Mouse (Mus musculus) intestine, embryonic 16.5 days (tissue): ENCODE results near the gene Ptpn7. TPM values are rescaled to one million over a fixed set of nuclear protein-coding genes. Genes with fewer than 3 reads are reported as not detected.

ENCODE experiments used
- ATAC-seq: fragments of 200-750 bp; cut with Nextera tagmentation; 2 replicates; pipeline ENCODE4 v1.8.0; 2017; ENCODE audit warnings: moderate TSS enrichment, moderate library complexity
- H3K27ac ChIP-seq: fragments of 300-500 bp; sonication (generic); 2 replicates; pipeline ENCODE4 v1.5.1; 2014; ENCODE audit warnings: mild to moderate bottlenecking, low read length
- H3K27me3 ChIP-seq: fragments of 300-500 bp; sonication (generic); replicated peaks from 2 replicates; pipeline ENCODE4 v1.6.1; 2014; ENCODE audit warnings: low read length, control low read depth, mixed read lengths; ENCODE audit not compliant: control insufficient read depth, insufficient read depth
- H3K36me3 ChIP-seq: fragments of 300-500 bp; sonication (generic); 2 replicates; pipeline ENCODE4 v1.6.1; 2014; ENCODE audit warnings: low read length, control low read depth; ENCODE audit not compliant: control insufficient read depth, insufficient read depth
- H3K4me1 ChIP-seq: fragments of 300-500 bp; sonication (generic); 2 replicates; pipeline ENCODE4 v1.6.1; 2014; ENCODE audit warnings: low read length, control low read depth, mixed read lengths; ENCODE audit not compliant: control insufficient read depth, insufficient read depth
- H3K4me2 ChIP-seq: fragments of 300-500 bp; sonication (generic); 2 replicates; pipeline ENCODE4 v1.6.1; 2014; ENCODE audit warnings: low read depth, low read length, control low read depth
- H3K4me3 ChIP-seq: fragments of 300-500 bp; sonication (generic); 2 replicates; pipeline ENCODE4 v1.5.1; 2014; ENCODE audit warnings: mild to moderate bottlenecking, low read length
- H3K9ac ChIP-seq: fragments of 300-500 bp; sonication (generic); 2 replicates; pipeline ENCODE4 v1.6.1; 2014; ENCODE audit warnings: low read depth, low read length
- H3K9me3 ChIP-seq: fragments of 300-500 bp; sonication (generic); 2 replicates; pipeline ENCODE4 v1.6.1; 2016; ENCODE audit warnings: low read length, control low read depth; ENCODE audit not compliant: control insufficient read depth
- WGBS: fragments of 180-500 bp; shearing (Covaris S2); extraction: QIAGEN DNeasy Blood & Tissue Kit; methylation state at CpG from one replicate; pipeline ENCODE4 v1.1.7; 2014; 5-methylcytosine and 5-hydroxymethylcytosine counted together
- polyA plus RNA-seq: library from polyadenylated mRNA; unstranded; fragments of >200 nt; fragmentation: Nextera tagmentation; extraction: Ambion mirVana; gene quantifications from 2 replicates; pipeline ENCODE4 v1.2.1, GENCODE M21; 2015

The Ptpn7 gene
- polyA plus RNA-seq, 1 experiment from 2014 or later: 2.9 TPM

GRCm38 (mm10) chr1:135131560-135131959 is 940 bp upstream of the Ptpn7 start:
- peaks cover 5% of the 10 kb centered on the region; the same call in 1 of the 2 replicates for H3K27me3 ChIP-seq
- no peak for ATAC-seq
- H3K27ac ChIP-seq: no peak overlapping the region; the same call in 1 of the 2 replicates
- H3K9ac ChIP-seq: peak overlapping the region; percentile 10; the same call in 1 of the 2 replicates
- H3K4me2 ChIP-seq: no peak overlapping the region
- no peak overlapping the region for H3K4me3 ChIP-seq
- H3K36me3 ChIP-seq: no peaks in the 10 kb centered on the region
- no peaks in the 10 kb centered on the region for H3K9me3 ChIP-seq
- 38% methylated on average over 8 of the region's 8 CpGs for WGBS
- H3K4me1 ChIP-seq: 0 out of 2 replicates have a peak, but pooled peaks cover 7% of the 10 kb centered on the region

- no peaks in the 10 kb centered on the region for H3K9me3 ChIP-seq
- 82% methylated on average over 9 of the region's 9 CpGs for WGBS
- H3K27me3 ChIP-seq: peaks cover 5% of the 10 kb centered on the region; the same call in 1 of the 2 replicates
- no peak overlapping the region for H3K4me3 ChIP-seq
- no peaks in the 10 kb centered on the region for H3K36me3 ChIP-seq
- H3K27ac ChIP-seq: no peak overlapping the region
- 0 out of 2 replicates have a peak, but pooled peaks cover 7% of the 10 kb centered on the region for H3K4me1 ChIP-seq
- H3K4me2 ChIP-seq: no peak overlapping the region
- ATAC-seq: no peak
- H3K9ac ChIP-seq: no peak overlapping the region
These were observed 431 bp downstream of the Ptpn7 start for GRCm38 (mm10) chr1:135132893-135133369.

- no peak for ATAC-seq
- 77% methylated on average over 10 of the region's 10 CpGs for WGBS
- Histone ChIP-seq H3K4me3 (no peak overlapping the region), H3K27ac (no peak overlapping the region), H3K9ac (no peak overlapping the region), H3K4me1 (0 out of 2 replicates have a peak, but pooled peaks cover 7% of the 10 kb centered on the region), H3K36me3 (no peaks in the 10 kb centered on the region), H3K9me3 (no peaks in the 10 kb centered on the region), H3K27me3 (peaks cover 5% of the 10 kb centered on the region; the same call in 1 of the 2 replicates), H3K4me2 (no peak overlapping the region)
These were observed 1.4 kb downstream of the Ptpn7 start for GRCm38 (mm10) chr1:135133678-135134435.

GRCm38 (mm10) chr1:135135111-135135787 is 2.7 kb downstream of the Ptpn7 start:
- Histone ChIP-seq H3K4me2 (no peak overlapping the region), H3K4me1 (0 out of 2 replicates have a peak, but pooled peaks cover 7% of the 10 kb centered on the region), H3K27me3 (no peaks in the 10 kb centered on the region), H3K36me3 (no peaks in the 10 kb centered on the region), H3K9ac (no peak overlapping the region), H3K27ac (no peak overlapping the region), H3K9me3 (no peaks in the 10 kb centered on the region), H3K4me3 (no peak overlapping the region)
- no peak for ATAC-seq
- WGBS: 89% methylated on average over 8 of the region's 8 CpGs

- Histone ChIP-seq H3K27ac (no peak overlapping the region), H3K4me3 (no peak overlapping the region), H3K9me3 (no peaks in the 10 kb centered on the region), H3K4me2 (no peak overlapping the region), H3K4me1 (0 out of 2 replicates have a peak, but pooled peaks cover 2% of the 10 kb centered on the region), H3K36me3 (no peaks in the 10 kb centered on the region), H3K27me3 (no peaks in the 10 kb centered on the region), H3K9ac (no peak overlapping the region)
- 6% methylated on average over 1 of the region's 1 CpGs for WGBS
- no peak for ATAC-seq
These were observed 4.0 kb downstream of the Ptpn7 start for GRCm38 (mm10) chr1:135136500-135136899.

- Histone ChIP-seq H3K4me2 (no peak overlapping the region), H3K4me1 (no peaks in the 10 kb centered on the region), H3K27me3 (no peaks in the 10 kb centered on the region), H3K9ac (no peak overlapping the region), H3K9me3 (no peaks in the 10 kb centered on the region), H3K27ac (no peak overlapping the region), H3K36me3 (no peaks in the 10 kb centered on the region), H3K4me3 (no peak overlapping the region)
- ATAC-seq: no peak
- WGBS: 73% methylated on average over 2 of the region's 2 CpGs
These were observed 7.4 kb downstream of the Ptpn7 start for GRCm38 (mm10) chr1:135139906-135140305.

- no peak overlapping the region for H3K4me2 ChIP-seq
- no peaks in the 10 kb centered on the region for H3K9me3 ChIP-seq
- no peak overlapping the region for H3K9ac ChIP-seq
- H3K4me1 ChIP-seq: peaks cover 5% of the 10 kb centered on the region
- no peak for ATAC-seq
- H3K36me3 ChIP-seq: no peaks in the 10 kb centered on the region
- 57% methylated on average over 2 of the region's 2 CpGs for WGBS
- peaks cover 4% of the 10 kb centered on the region; the same call in 1 of the 2 replicates for H3K27me3 ChIP-seq
- no peak overlapping the region for H3K4me3 ChIP-seq
- no peak overlapping the region for H3K27ac ChIP-seq
These were observed 10.0 kb downstream of the Ptpn7 start for GRCm38 (mm10) chr1:135142452-135142851.

- H3K9ac ChIP-seq: no peak overlapping the region; the same call in 1 of the 2 replicates
- WGBS: 78% methylated on average over 2 of the region's 2 CpGs
- no peak overlapping the region for H3K4me3 ChIP-seq
- no peak overlapping the region for H3K27ac ChIP-seq
- H3K4me2 ChIP-seq: no peak overlapping the region
- no peaks in the 10 kb centered on the region for H3K36me3 ChIP-seq
- ATAC-seq: no peak
- H3K4me1 ChIP-seq: peaks cover 18% of the 10 kb centered on the region
- H3K27me3 ChIP-seq: peaks cover 4% of the 10 kb centered on the region; the same call in 1 of the 2 replicates
- no peaks in the 10 kb centered on the region for H3K9me3 ChIP-seq
These were observed 11.4 kb downstream of the Ptpn7 start for GRCm38 (mm10) chr1:135143940-135144339.
